27 mouse cellular contexts compared by ENCODE assay signal in genomic region chr9:97699020-97699419, GRCm38 (mm10).
"Had no signal": no experiment of that assay in that cellular context is flagged by ENCODE, and none has a peak within 500 bp of the region (broad histone marks: within the 10 kb centered on the region; RNA-seq: fewer than 3 reads in every experiment).

No protein-coding gene starts in this region.

- H3K36me3 ChIP-seq: heart, embryonic 10.5 days; heart, embryonic 12.5 days; hindbrain, embryonic 10.5 days; hindbrain, embryonic 12.5 days; intestine, embryonic 15.5 days; limb, embryonic 10.5 days; limb, embryonic 12.5 days; liver, embryonic 13.5 days; liver, embryonic 15.5 days had no signal

- H3K9me3 ChIP-seq: heart, embryonic 10.5 days; heart, embryonic 12.5 days; hindbrain, embryonic 10.5 days; hindbrain, embryonic 12.5 days; intestine, embryonic 15.5 days; limb, embryonic 10.5 days; limb, embryonic 12.5 days; liver, embryonic 13.5 days; liver, embryonic 15.5 days had no signal

- H3K27me3 ChIP-seq: hindbrain, embryonic 12.5 days; intestine, embryonic 15.5 days; limb, embryonic 12.5 days; liver, embryonic 13.5 days; liver, embryonic 15.5 days had no signal

- ATAC-seq: hindbrain, embryonic 16.5 days; inflammation-experienced regulatory T-cells, adult 6 months; intestine, embryonic 15.5 days; intestine, postnatal 0 days had no signal

- H3K4me3 ChIP-seq: gastrocnemius, adult 2 months; heart, embryonic 10.5 days; heart, embryonic 12.5 days; hindbrain, embryonic 10.5 days; hindbrain, embryonic 12.5 days; intestine, embryonic 15.5 days; left cerebral cortex, adult 2 months; limb, embryonic 10.5 days; limb, embryonic 12.5 days; liver, embryonic 13.5 days; liver, embryonic 15.5 days had no signal

- H3K27ac ChIP-seq: gastrocnemius, adult 2 months; heart, embryonic 10.5 days; hindbrain, embryonic 10.5 days; hindbrain, embryonic 12.5 days; hindbrain, embryonic 14.5 days; intestine, embryonic 15.5 days; left cerebral cortex, adult 2 months; limb, embryonic 10.5 days; limb, embryonic 12.5 days; liver, embryonic 13.5 days; liver, embryonic 15.5 days had no signal

- DNase-seq: gastrocnemius, adult 2 months; gastrocnemius, postnatal 10 days; gastrocnemius, postnatal 25 days; heart, adult 18-20 months; heart, postnatal 10 days; heart, postnatal 4 days; kidney, adult 18-20 months; kidney, adult 8-10 months; kidney, postnatal 10 days; kidney, postnatal 25 days; kidney, postnatal 4 days; liver; liver, embryonic 13.5 days; liver, postnatal 0 days had no signal

- H3K4me2 ChIP-seq: heart, embryonic 12.5 days; hindbrain, embryonic 12.5 days; hindbrain, embryonic 14.5 days; intestine, embryonic 15.5 days; limb, embryonic 12.5 days; liver, embryonic 13.5 days; liver, embryonic 15.5 days had no signal

- H3K4me1 ChIP-seq: hindbrain, embryonic 12.5 days; intestine, embryonic 15.5 days; limb, embryonic 10.5 days; limb, embryonic 12.5 days; liver, embryonic 13.5 days; liver, embryonic 15.5 days had no signal

- H3K9ac ChIP-seq: heart, embryonic 12.5 days; hindbrain, embryonic 12.5 days; hindbrain, embryonic 14.5 days; intestine, embryonic 15.5 days; limb, embryonic 12.5 days; liver, embryonic 13.5 days; liver, embryonic 15.5 days; liver, postnatal 0 days had no signal
